Mouse (Mus musculus): ENCODE data around the gene Nol7.

Gene Nol7

DNA sequence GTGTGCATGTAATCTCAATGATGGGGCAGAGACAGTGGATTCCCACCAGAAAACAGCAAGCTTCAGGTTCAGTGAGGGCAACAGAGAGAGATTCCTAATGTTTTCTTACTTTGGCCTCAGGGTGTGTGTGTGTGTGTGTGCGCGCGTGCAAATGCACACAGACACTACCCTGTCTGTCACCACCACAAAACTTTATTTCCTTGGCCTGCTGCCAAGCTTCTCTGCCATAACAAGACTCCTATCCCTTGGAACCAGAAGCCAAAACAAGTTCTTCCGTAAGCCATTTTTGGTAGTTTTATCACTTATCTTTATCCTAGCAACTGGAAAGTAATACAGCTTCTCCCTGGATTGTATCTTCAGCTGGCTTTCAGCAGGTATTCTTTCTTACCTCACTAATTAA, 30.2 kb downstream of the Nol7 start:
- DNase-seq (ENCODE audit: low spot score): no peak

DNA sequence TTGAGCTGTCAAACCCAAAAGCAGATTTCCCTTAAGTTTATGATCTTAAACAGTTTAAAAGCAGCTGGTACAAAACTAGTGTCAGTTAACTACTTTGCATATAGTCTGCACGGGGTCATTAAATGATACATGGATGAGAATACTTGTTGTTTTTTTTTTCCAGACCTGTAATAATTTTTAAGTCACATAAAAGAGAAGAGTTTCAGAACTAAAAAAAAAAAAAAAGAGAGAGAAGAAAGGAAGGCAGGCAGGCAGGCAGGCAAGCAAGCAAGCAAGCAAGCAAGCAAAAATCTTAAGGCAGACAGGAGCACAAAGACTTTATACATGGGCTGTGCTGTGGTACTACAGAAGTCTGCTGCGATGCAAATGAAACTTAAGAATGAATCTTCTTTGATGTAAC, 35.2 kb downstream of the Nol7 start:
- DNase-seq (ENCODE audit: low spot score): no peak

DNA sequence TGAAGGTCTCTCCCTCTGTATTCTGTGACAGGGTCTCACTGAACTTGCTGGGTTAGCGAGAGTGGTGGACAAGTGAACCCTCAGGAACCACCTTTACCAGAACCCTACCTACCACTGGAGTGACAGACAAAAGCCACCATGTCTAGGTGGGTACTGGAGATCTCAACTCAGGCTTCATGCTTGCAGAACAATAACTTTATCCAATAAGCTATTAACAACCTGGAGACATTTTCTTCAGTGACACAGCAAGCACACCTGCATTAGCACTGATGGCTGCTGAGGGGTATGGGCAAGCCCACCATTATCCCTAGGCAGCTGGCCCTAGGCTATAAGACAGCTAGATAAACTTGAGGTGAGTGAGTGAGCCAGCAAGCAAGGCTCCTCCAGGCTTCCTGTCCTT, 42.2 kb downstream of the Nol7 start:
- DNase-seq (ENCODE audit: low spot score): no peak

DNA sequence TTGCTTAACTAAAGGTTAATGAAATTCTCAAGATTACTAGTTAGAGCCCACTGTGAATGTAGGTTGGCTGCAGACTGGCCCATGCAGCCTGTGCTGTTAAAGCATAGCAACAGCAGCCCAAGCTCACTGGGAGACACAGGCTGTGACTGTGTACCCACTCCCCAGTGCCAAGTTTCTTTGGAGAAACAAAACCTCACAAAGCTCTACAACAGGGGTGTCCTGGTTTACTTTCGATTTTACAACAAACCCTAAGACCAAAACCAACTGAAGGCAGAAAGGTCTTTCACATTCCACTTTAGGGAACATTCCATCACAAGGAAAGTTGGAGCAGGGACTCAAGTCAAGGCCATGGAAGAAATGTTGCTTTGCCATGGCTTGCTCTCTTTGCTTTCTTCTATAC, 44.4 kb downstream of the Nol7 start:
- DNase-seq (ENCODE audit: low spot score): no peak

DNA sequence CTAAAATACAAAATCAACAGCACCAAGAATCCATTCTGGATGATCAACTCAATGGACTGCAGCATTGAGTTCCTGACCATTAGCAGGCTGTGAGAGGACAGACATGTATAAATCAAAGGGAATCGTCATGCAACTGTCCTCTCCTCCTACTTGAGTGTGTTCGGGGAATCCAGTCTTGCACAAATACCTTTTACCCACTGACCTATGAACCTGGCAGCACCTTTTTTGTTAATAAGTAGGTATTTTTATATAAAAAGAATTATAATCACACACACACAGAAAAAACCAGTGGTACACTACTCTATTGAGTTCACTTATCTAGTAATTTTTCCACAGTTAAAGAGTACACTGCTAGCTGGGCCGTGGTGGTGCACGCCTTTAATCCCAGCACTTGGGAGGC, 45.5 kb downstream of the Nol7 start:
- DNase-seq (ENCODE audit: low spot score): no peak

DNA sequence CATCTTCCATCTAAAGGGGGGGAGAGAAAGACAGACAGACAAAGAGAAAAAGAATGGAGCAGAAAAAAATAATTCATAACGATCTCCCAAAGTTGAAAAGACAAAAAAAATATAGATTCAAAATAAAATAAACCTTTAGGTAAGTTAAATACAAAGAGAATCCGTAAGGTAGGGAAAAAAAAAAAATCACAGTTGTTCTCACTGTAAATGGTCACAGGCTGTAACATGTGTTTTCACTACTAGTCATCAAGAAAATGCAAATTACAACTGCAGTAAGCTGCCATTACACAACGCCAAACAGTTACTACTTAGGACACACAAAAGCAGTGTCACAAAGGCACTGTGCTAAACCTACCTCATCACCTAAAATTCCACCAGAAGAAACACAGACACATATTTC, 46.5 kb downstream of the Nol7 start:
- no peak for DNase-seq (ENCODE audit: low spot score)

DNA sequence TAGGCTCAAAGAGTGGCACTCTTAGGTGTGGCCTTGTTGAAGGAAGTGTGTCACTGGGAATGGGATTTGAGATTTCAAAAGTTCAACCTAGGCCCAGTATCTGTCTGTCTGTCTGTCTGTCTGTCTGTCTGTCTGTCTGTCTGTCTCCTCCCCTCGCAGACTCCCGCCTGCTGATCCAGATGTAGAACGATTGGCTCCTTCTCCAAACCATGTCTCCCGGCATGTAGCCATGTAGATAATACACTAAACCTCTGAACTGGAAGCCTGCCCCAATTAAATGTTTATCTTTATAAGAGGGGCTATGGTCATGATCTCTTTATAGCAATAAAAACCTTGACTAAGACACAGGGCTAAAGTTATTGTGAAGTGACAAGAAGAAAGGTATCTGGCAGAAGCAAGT, 47.6 kb downstream of the Nol7 start:
- DNase-seq (ENCODE audit: low spot score): no peak

DNA sequence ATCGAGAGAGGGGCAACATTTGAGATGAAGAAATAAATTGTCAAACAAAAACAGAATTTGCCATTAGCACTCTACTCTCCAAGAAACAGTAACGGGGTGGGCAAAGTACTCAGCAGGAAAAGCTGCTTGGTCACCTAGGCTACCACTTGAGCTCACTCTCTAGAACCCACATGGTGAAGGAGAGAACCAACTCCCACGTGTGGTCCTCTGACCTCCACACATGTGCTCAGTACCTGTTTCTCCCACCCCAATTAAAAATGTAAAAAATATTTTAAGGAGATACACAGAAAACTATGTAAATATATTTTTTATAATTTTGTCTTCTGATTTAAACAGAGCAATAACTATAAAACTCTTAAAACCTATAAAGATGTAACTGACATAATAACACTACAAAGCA, 49.5 kb downstream of the Nol7 start:
- DNase-seq (ENCODE audit: low spot score): no peak

DNA sequence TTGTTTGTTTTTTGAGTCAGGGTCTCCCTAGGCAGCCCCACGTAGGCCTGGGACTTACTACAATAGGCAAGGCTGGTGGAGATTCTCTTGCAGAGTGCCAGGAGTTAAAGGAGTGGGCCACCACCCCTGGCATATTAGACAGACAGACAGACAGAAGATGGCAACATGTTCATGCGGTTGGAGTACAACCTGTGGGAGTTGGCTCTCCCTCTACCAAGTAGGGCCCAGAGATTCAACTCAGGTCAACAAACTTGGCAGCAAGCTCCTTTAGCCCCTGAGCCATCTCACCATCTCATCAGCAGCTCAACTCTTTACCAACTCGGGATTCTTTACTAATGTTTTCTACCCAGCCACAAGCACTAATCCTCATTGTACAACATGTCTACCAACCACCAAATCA, 52.5 kb downstream of the Nol7 start:
- DNase-seq (ENCODE audit: low spot score): no peak

DNA sequence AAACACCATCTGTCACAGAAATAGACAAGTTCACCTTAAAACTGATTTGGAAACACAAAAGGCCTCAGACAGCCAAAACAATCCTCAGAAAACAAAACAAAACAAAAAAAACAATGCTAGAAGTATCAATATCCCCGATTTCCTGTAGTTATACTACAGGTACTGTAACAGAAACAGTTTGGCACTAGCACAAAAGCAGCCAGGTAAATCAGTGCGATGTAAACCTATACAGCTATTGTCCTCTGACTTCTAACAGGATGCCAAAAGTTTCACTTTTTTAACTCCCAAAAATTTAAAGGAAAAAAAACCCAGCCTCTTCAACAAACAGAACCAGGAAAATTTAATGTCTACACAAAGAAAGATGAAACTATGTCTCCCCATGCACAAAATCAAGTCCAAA, 54.0 kb downstream of the Nol7 start:
- no peak for DNase-seq (ENCODE audit: low spot score)

DNA sequence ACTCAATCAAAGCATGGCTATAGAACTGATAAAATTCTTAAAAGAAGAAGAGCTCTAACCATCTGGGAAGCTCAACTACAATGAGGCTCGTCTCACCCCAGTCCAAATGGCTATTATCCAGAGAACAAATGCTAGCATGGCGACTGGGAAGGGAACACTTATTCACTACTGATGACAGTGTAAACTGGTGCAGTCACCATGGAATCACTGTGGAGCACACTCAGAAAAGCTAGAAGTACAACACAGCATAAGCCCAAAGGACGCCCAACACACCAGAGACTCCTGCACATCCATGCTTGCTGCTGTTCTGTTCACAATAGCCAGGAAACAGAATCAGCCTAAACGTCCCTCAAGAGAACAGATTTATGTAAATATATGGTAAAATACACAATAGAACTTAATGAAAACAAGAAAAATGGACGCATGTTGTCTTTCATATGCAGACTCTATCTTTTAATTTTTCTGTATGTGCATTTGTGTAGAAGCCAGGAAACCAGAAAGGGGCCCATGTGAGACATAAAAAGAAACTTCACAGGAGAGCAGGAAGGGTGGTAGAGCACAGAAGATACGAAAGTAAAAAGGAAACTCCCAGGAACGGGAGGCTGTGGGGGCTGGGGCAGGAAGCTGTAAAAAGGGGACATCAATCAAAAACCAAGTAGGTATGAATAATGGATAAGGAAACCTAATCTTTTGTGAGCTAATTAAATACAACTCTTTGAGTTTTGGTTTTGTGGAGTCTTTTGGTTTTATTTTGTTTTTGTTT, 54.8 kb downstream of the Nol7 start:
- no peak for DNase-seq (ENCODE audit: low spot score)

DNA sequence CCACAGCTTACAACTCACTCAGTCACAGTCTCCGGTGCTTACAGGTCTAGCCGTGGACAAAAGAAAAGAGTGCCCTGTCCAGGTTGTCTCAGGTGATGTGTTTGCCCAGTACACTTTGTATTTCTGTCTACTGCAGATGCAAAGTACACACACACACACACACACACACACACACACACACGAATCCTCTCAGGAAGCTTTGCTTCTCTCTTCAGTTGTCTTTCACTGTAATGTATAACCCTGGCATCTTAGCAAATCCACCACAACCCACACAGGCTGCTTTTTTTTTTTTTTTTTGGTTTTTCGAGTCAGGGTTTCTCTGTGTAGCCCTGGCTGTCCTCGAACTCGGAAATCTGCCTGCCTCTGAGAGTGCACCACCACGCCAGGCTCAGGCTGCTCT, 56.2 kb downstream of the Nol7 start:
- DNase-seq (ENCODE audit: low spot score): no peak

All from MN1 (cell line).